Mouse (Mus musculus): ENCODE measurements around the gene Hsdl1.

DNA sequence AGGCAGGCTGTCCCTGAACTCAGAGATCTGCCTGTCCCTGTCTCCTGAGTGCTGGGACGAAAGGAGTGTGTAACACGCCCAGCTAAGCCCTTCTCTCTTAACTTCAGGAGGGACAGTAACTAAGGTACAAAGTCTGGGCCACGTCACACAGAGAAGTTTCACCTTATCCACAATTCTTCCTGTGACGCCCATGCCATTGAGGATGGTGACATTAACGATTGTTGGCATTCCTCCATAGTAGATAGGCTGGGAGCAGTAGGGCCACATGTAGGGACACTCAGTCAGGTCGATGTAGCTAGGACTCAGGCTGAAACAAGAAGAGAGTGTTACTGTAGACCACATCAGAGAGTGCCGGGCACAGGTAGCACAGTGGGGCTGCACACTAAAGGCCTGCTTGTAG lies 46.2 kb downstream of the Hsdl1 start:
- TF ChIP-seq MYOG (IDR thresholded peaks at IDR 0.05; ENCODE audit: control insufficient read depth, extremely low read depth, insufficient read length) (no peak), CTCF (IDR thresholded peaks at IDR 0.05; ENCODE audit: control insufficient read depth, insufficient read depth, insufficient read length) (no peak), MYOD1 (IDR thresholded peaks at IDR 0.05; ENCODE audit: control insufficient read depth, insufficient read length, low read depth) (no peak), MAX (IDR thresholded peaks at IDR 0.05) (no peak), CEBPB (IDR thresholded peaks at IDR 0.05; ENCODE audit: low read depth) (no peak), FOSL1 (IDR thresholded peaks at IDR 0.05; ENCODE audit: insufficient read depth, low read length, poor library complexity, severe bottlenecking) (no peak), USF1 (IDR thresholded peaks at IDR 0.05; ENCODE audit: low read depth) (no peak)
